Mouse (Mus musculus) MEL (cell line): ENCODE measurements around the gene Gm10142. TPM values are rescaled to one million over a fixed set of nuclear protein-coding genes. Genes with fewer than 3 reads are reported as not detected.
"Not testable (repeated sequence)": the region's sequence is repeated elsewhere in the genome, so short reads cannot be mapped to it uniquely, and the experiment has no call there.

ENCODE experiments used
- DNase-seq: peaks from one replicate; pipeline ENCODE4 v3.0.0; 2011; ENCODE audit warnings: low read depth, low spot score
- H3K27ac ChIP-seq: 2 replicates; pipeline ENCODE4 v1.5.1; 2012; ENCODE audit warnings: low read depth, mild to moderate bottlenecking, control low read depth, low read length, moderate library complexity; ENCODE audit not compliant: control insufficient read depth
- H3K27me3 ChIP-seq, 2 experiments: fragments of 150-350 bp in 1 of 2; sonication (generic) in 1 of 2; 2 replicates each; pipeline ENCODE4 v1.6.1; 2012; ENCODE audit warnings: low read length in 2 of 2, mild to moderate bottlenecking in 2 of 2, improper control_type of control experiment in 1 of 2, moderate library complexity in 1 of 2; ENCODE audit not compliant: insufficient read depth in 2 of 2, control insufficient read depth in 1 of 2
- H3K36me3 ChIP-seq, 2 experiments: 2 replicates each; pipeline ENCODE4 v1.6.1; 2012 to 2014; ENCODE audit warnings: low read length in 2 of 2, improper control_type of control experiment in 1 of 2, inconsistent platforms in 1 of 2, mild to moderate bottlenecking in 1 of 2; ENCODE audit not compliant: insufficient read depth in 2 of 2, control insufficient read depth in 1 of 2
- H3K4me1 ChIP-seq, 2 experiments: fragments of 150-350 bp in 1 of 2; sonication (generic) in 1 of 2; 2 replicates each; pipeline ENCODE4 v1.6.1; 2012; ENCODE audit warnings: low read length in 2 of 2, improper control_type of control experiment in 1 of 2, mild to moderate bottlenecking in 1 of 2; ENCODE audit not compliant: insufficient read depth in 2 of 2, control insufficient read depth in 1 of 2
- H3K4me3 ChIP-seq, 2 experiments: fragments of 150-350 bp in 1 of 2; sonication (generic) in 1 of 2; 2 replicates each; pipeline ENCODE4 v1.5.1; 2012; ENCODE audit warnings: low read depth in 2 of 2, low read length in 2 of 2, mild to moderate bottlenecking in 2 of 2, moderate library complexity in 2 of 2, control low read depth in 1 of 2, improper control_type of control experiment in 1 of 2; ENCODE audit not compliant: control insufficient read depth in 1 of 2, insufficient read depth in 1 of 2
- H3K79me2 ChIP-seq: 2 replicates; pipeline ENCODE4 v1.6.1; 2012; ENCODE audit warnings: mild to moderate bottlenecking, low read length, moderate library complexity; ENCODE audit not compliant: control insufficient read depth, poor library complexity, insufficient read depth
- H3K9ac ChIP-seq: 2 replicates; pipeline ENCODE4 v1.6.1; 2012; ENCODE audit warnings: low read depth, mild to moderate bottlenecking, control low read depth, low read length, moderate library complexity; ENCODE audit not compliant: control insufficient read depth, poor library complexity, severe bottlenecking
- H3K9me3 ChIP-seq: fragments of 150-350 bp; sonication (generic); replicated peaks from 2 replicates; pipeline ENCODE4 v1.6.1; 2012; ENCODE audit warnings: mild to moderate bottlenecking, low read length, improper control_type of control experiment, moderate library complexity; ENCODE audit not compliant: insufficient read depth
- CHD1 ChIP-seq: IDR thresholded peaks from 2 replicates; pipeline ENCODE4 v1.6.1; 2012; ENCODE audit warnings: low read depth, mild to moderate bottlenecking, inconsistent platforms, low read length, improper control_type of control experiment
- CTCF ChIP-seq, 3 experiments: IDR thresholded peaks in 2 of 3; conservative IDR thresholded peaks in 1 of 3; 2 replicates each; pipeline ENCODE4 v1.5.1; 2011 to 2012; ENCODE audit warnings: low read length in 3 of 3, low read depth in 2 of 3, mild to moderate bottlenecking in 2 of 3, improper control_type of control experiment in 1 of 3, inconsistent platforms in 1 of 3, mixed read lengths in 1 of 3, moderate library complexity in 1 of 3; ENCODE audit not compliant: control insufficient read depth in 1 of 3, insufficient read depth in 1 of 3, poor library complexity in 1 of 3, severe bottlenecking in 1 of 3
- ELF1 ChIP-seq: IDR thresholded peaks from 2 replicates; pipeline ENCODE4 v1.6.1; 2014; ENCODE audit warnings: low read depth, mild to moderate bottlenecking, inconsistent platforms, low read length, improper control_type of control experiment, moderate library complexity
- GATA1 ChIP-seq: IDR thresholded peaks from 2 replicates; pipeline ENCODE4 v1.6.1; 2011; ENCODE audit warnings: low read depth, low read length, improper control_type of control experiment
- MXI1 ChIP-seq: IDR thresholded peaks from 2 replicates; pipeline ENCODE4 v1.6.1; 2011; ENCODE audit warnings: mild to moderate bottlenecking, low read depth, low read length, improper control_type of control experiment
- NELFE ChIP-seq: IDR thresholded peaks from 2 replicates; pipeline ENCODE4 v1.6.1; 2011; ENCODE audit warnings: low read depth, low read length, improper control_type of control experiment
- POLR2AphosphoS2 ChIP-seq: IDR thresholded peaks from 2 replicates; pipeline ENCODE4 v1.6.1; 2011; ENCODE audit warnings: low read length, improper control_type of control experiment
- POLR2AphosphoS5 ChIP-seq: IDR thresholded peaks from 2 replicates; pipeline ENCODE4 v1.6.1; 2012; ENCODE audit warnings: low read depth, borderline replicate concordance, mild to moderate bottlenecking, inconsistent platforms, low read length, moderate library complexity, mixed read lengths
- SMC3 ChIP-seq: IDR thresholded peaks from 2 replicates; pipeline ENCODE4 v1.6.1; 2011; ENCODE audit warnings: low read depth, low read length, improper control_type of control experiment
- polyA plus RNA-seq, 2 experiments: library from polyadenylated mRNA; stranded (reverse) in 1 of 2; unstranded in 1 of 2; fragments of >175 nt in 1 of 2; fragments of >200 nt in 1 of 2; gene quantifications; 2 replicates each; pipeline versions ENCODE4 v1.2.1 to v1.2.4; 2012; ENCODE audit warnings: low replicate concordance in 2 of 2, low read depth in 1 of 2; ENCODE audit not compliant: insufficient read length in 2 of 2, insufficient read depth in 1 of 2, missing spikeins in 1 of 2
- total RNA-seq: library from RNA; depleted of rRNA; stranded (reverse); fragments of 300-350 nt; gene quantifications from 2 replicates; pipeline ENCODE4 v1.2.3, GENCODE M21; 2012

Gm10142 gene
- total and polyA plus RNA-seq, 3 experiments, result not detected

DNA sequence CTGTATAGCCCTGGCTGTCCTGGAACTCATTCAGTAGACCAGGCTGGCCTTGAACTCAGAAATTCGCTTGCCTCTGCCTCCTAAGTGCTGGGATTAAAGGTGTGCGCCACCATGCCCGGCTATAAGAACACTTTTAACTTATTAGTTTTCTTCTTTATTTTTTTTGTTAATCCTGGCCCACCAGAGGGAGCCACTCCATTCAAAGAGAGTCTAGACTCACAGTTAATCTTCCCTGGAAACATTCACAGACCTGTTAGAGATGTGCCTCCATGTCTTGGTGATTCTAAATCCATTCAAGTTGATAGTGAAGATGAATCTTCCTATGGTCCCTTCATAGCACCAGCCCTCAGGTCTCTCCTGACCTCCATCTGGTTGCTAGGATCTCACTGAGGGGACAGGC lies 5.8 kb upstream of the Gm10142 start:
- H3K36me3 ChIP-seq, result peaks cover 0 to 2% of the 10 kb centered on the region in 2 experiments; a peak in 1 of 4 replicates
- no peak for TF ChIP-seq MXI1
- peak in 1 of 3 experiments; percentile 22; a peak in 1 of 6 replicates for TF ChIP-seq CTCF (IDR thresholded peaks at IDR 0.05 in 2 of 3, conservative IDR thresholded peaks at IDR 0.05 in 1 of 3; ENCODE audit: control insufficient read depth in 1 of 3, insufficient read depth in 1 of 3, low read depth in 2 of 3, low read length in 3 of 3, poor library complexity in 1 of 3, severe bottlenecking in 1 of 3)
- peak; percentile 24 for TF ChIP-seq SMC3
- no peaks in the 10 kb centered on the region for H3K79me2 ChIP-seq
- no peak overlapping the region for H3K27ac ChIP-seq
- DNase-seq, result no peak
- H3K4me1 ChIP-seq, result peaks cover 0 to 5% of the 10 kb centered on the region in 2 experiments; a peak in 1 of 4 replicates
- no peak overlapping the region for H3K9ac ChIP-seq
- H3K27me3 ChIP-seq, result no peaks in the 10 kb centered on the region
- H3K4me3 ChIP-seq, result no peak overlapping the region
- H3K9me3 ChIP-seq, result no peaks in the 10 kb centered on the region

DNA sequence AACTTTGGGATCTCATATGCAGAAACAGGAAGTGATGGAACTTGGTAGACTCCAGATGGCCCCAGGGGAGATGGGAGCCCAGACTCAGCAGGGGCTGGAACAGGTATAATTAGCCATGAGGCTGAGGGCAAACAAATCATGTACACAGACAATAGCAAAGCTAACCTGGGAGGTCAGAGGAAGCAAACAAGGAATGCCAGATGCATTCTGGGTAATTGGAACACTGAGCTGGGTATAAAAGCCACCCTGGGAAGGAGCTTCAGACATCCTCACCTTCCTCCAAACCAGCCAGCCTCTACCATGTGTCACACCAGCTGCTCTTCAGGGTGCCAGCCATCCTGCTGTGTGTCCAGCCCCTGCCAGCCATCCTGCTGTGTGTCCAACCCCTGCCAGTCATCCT lies 4.5 kb upstream of the Gm10142 start, which contains the start of gene Gm10024:
Gm10024 (plus strand) TSS at position 301 of the 400 bp plus-strand sequence.
- H3K4me3 ChIP-seq, H3K4me1 ChIP-seq, H3K79me2 ChIP-seq, H3K36me3 ChIP-seq, H3K27me3 ChIP-seq, H3K9ac ChIP-seq, DNase-seq, H3K27ac ChIP-seq, H3K9me3 ChIP-seq: not testable (repeated sequence)

DNA sequence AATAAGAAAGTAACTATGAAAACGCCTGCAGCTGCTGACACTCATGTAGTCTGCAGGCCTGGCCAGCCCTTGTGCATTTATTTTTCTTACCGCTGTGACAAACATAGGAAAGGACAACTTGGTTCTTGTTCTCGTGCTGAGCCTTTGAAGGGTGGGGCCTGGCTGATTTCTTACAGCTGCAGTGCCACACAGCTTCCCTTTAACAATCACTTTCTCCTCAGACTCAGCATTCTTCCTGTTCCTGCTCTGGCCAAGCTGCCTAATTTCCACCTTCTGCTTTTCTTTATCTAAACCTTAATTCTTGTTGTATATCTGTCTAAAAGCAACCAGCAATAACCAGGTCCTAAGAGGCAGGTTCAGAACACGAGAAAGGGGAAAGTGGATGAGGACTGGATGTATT lies 1.9 kb upstream of the Gm10142 start:
- peaks cover 0 to 5% of the 10 kb centered on the region in 2 experiments; a peak in 1 of 4 replicates for H3K4me1 ChIP-seq
- H3K27me3 ChIP-seq, result peaks cover 0 to 2% of the 10 kb centered on the region in 2 experiments; a peak in 1 of 4 replicates
- no peaks in the 10 kb centered on the region for H3K9me3 ChIP-seq
- H3K36me3 ChIP-seq, result peaks cover 0 to 2% of the 10 kb centered on the region in 2 experiments; a peak in 1 of 4 replicates
- 0 out of 2 replicates have a peak, but pooled peaks have one; percentile 23 for TF ChIP-seq GATA1
- no peak for TF ChIP-seq ELF1
- no peak for TF ChIP-seq MXI1
- no peak for TF ChIP-seq NELFE
- TF ChIP-seq POLR2AphosphoS2, result no peak
- no peak for TF ChIP-seq POLR2AphosphoS5
- no peak for TF ChIP-seq CHD1
- H3K27ac ChIP-seq, result no peak overlapping the region
- peak; percentile 67 for DNase-seq
- no peak overlapping the region for H3K4me3 ChIP-seq
- H3K9ac ChIP-seq, result no peak overlapping the region
- H3K79me2 ChIP-seq, result no peaks in the 10 kb centered on the region

DNA sequence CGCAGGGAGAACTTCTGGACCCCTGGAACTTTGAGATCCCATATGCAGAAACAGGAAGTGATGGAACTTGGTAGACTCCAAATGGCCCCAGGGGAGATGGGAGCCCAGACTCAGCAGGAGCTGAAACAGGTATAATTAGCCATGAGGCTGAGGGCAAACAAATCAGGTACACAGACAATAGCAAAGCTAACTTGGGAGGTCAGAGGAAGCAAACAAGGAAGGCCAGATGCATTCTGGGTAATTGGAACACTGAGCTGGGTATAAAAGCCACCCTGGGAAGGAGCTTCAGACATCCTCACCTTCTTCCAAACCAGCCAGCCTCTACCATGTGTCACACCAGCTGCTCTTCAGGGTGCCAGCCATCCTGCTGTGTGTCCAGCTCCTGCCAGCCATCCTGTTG lies 4.7 kb downstream of the Gm10142 start, which contains the start of gene Krtap12-1:
Krtap12-1 (plus strand) TSS at position 301 of the 400 bp plus-strand sequence.
- not testable (repeated sequence) for H3K27me3 ChIP-seq, H3K9ac ChIP-seq, H3K9me3 ChIP-seq, H3K79me2 ChIP-seq, H3K4me3 ChIP-seq, H3K4me1 ChIP-seq, H3K27ac ChIP-seq, DNase-seq, H3K36me3 ChIP-seq
